Comparison of ENCODE assay signal across 22 mouse cellular contexts in the genomic region with DNA sequence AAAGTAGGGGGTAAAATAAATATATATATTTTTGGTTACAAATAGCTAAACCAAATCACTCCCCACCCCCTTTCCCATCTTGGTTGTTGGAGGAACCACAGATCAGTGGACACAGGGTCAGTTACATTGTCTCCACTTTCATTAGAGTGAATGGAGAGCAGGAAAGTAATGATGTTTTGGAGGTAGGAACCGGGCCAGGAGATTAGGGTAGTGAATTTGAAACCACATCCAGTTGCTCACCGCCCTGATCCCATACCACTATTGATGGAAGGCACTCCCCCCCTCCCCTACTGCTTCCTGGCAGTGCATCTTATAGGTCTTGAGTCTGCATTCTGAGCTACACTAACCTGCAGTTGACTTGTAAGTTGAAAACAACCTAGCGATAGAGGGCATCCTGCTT. TPM values are rescaled to one million over a fixed set of nuclear protein-coding genes. Genes with fewer than 3 reads are reported as not detected.
A peak's percentile ranks its signal among the peaks of the same experiment; 100 is the strongest.
DNase-seq lines count a peak whose midpoint lies in the region; ATAC-seq and TF ChIP-seq lines count a peak whose summit lies in the region.
"Had no signal": no experiment of that assay in that cellular context is flagged by ENCODE, and none has a peak within 500 bp of the region (broad histone marks: within the 10 kb centered on the region; RNA-seq: fewer than 3 reads in every experiment).

No protein-coding gene starts in this region.

- ATAC-seq in kidney, embryonic 14.5 days (ENCODE audit: low FRiP score, low TSS enrichment), result peak; percentile 75
- peak; percentile 60; the same call in 1 of the 2 replicates for ATAC-seq in kidney, embryonic 16.5 days (ENCODE audit: low FRiP score, low TSS enrichment)
- ATAC-seq: forebrain, embryonic 14.5 days; forebrain, embryonic 16.5 days had no signal

- H3K27me3 ChIP-seq in kidney, embryonic 14.5 days (ENCODE audit: control insufficient read depth, insufficient read depth, low read length), result no peaks in the 10 kb centered on the region
- H3K27me3 ChIP-seq in kidney, embryonic 16.5 days (ENCODE audit: insufficient read depth, low read length), result no peaks in the 10 kb centered on the region
- no peaks in the 10 kb centered on the region for H3K27me3 ChIP-seq in kidney, adult 2 months (replicated peaks; ENCODE audit: control insufficient read depth, insufficient read depth, low read length)
- H3K27me3 ChIP-seq: embryonic facial prominence, embryonic 13.5 days; embryonic facial prominence, embryonic 15.5 days; forebrain, embryonic 12.5 days had no signal

- H3K36me3 ChIP-seq in kidney, embryonic 14.5 days (ENCODE audit: control insufficient read depth, insufficient read depth, low read length), result no peaks in the 10 kb centered on the region
- H3K36me3 ChIP-seq in kidney, embryonic 16.5 days (ENCODE audit: insufficient read depth, low read length), result no peaks in the 10 kb centered on the region
- no peaks in the 10 kb centered on the region for H3K36me3 ChIP-seq in kidney, adult 2 months (ENCODE audit: control insufficient read depth, insufficient read depth, low read length)
- H3K36me3 ChIP-seq: embryonic facial prominence, embryonic 13.5 days; embryonic facial prominence, embryonic 15.5 days; forebrain, embryonic 10.5 days; forebrain, embryonic 12.5 days had no signal

- TF ChIP-seq POLR2A in kidney, adult 2 months (IDR thresholded peaks at IDR 0.05; ENCODE audit: low read depth, low read length), result no peak

- H3K4me2 ChIP-seq in kidney, embryonic 14.5 days (replicated peaks; ENCODE audit: low read depth, low read length), result no peak overlapping the region
- no peak overlapping the region for H3K4me2 ChIP-seq in kidney, embryonic 16.5 days (replicated peaks; ENCODE audit: low read depth, low read length)
- H3K4me2 ChIP-seq: embryonic facial prominence, embryonic 13.5 days; embryonic facial prominence, embryonic 15.5 days; forebrain, embryonic 12.5 days had no signal

- TF ChIP-seq CTCF in kidney, adult 2 months (conservative IDR thresholded peaks at IDR 0.05; ENCODE audit: insufficient read depth, insufficient read length, low read depth, low read length), result no peak

- whole genome bisulfite sequencing in kidney, embryonic 14.5 days, result 48% methylated on average over 3 of the region's 3 CpGs
- WGBS in kidney, embryonic 16.5 days, result 60% methylated on average over 3 of the region's 3 CpGs
- 60% methylated on average over 3 of the region's 3 CpGs for WGBS in kidney, adult 2 months

- no peak overlapping the region for H3K9ac ChIP-seq in kidney, embryonic 14.5 days (ENCODE audit: low read depth, low read length)
- no peak overlapping the region for H3K9ac ChIP-seq in kidney, embryonic 16.5 days (replicated peaks; ENCODE audit: low read length)
- H3K9ac ChIP-seq: embryonic facial prominence, embryonic 13.5 days; embryonic facial prominence, embryonic 15.5 days; forebrain, embryonic 12.5 days had no signal

- H3K27ac ChIP-seq in kidney, embryonic 14.5 days (ENCODE audit: low read depth, low read length), result no peak overlapping the region
- peak overlapping the region; percentile 19; the same call in 1 of the 2 replicates for H3K27ac ChIP-seq in kidney, embryonic 16.5 days (ENCODE audit: low read length)
- no peak overlapping the region for H3K27ac ChIP-seq in kidney, adult 2 months (ENCODE audit: insufficient read depth, low read depth, low read length)
- H3K27ac ChIP-seq: embryonic facial prominence, embryonic 13.5 days; embryonic facial prominence, embryonic 15.5 days; forebrain, embryonic 10.5 days; forebrain, embryonic 12.5 days had no signal

- 0 out of 2 replicates have a peak, but pooled peaks cover 4% of the 10 kb centered on the region for H3K4me1 ChIP-seq in kidney, embryonic 14.5 days (ENCODE audit: control insufficient read depth, insufficient read depth, low read length)
- H3K4me1 ChIP-seq in kidney, embryonic 16.5 days (ENCODE audit: insufficient read depth, low read length), result 0 out of 2 replicates have a peak, but pooled peaks cover 5% of the 10 kb centered on the region
- H3K4me1 ChIP-seq in kidney, adult 2 months (ENCODE audit: control insufficient read depth, insufficient read depth, low read length), result no peaks in the 10 kb centered on the region
- H3K4me1 ChIP-seq: embryonic facial prominence, embryonic 13.5 days; embryonic facial prominence, embryonic 15.5 days; forebrain, embryonic 12.5 days had no signal

- no peak overlapping the region for H3K4me3 ChIP-seq in kidney, embryonic 14.5 days (ENCODE audit: low read length)
- no peak overlapping the region for H3K4me3 ChIP-seq in kidney, embryonic 16.5 days (ENCODE audit: low read length)
- H3K4me3 ChIP-seq in kidney, adult 2 months (ENCODE audit: insufficient read depth, low read depth, low read length), result no peak overlapping the region
- H3K4me3 ChIP-seq: embryonic facial prominence, embryonic 13.5 days; embryonic facial prominence, embryonic 15.5 days; erythroblast, embryonic 14.5 days; forebrain, embryonic 10.5 days; forebrain, embryonic 12.5 days had no signal

- DNase-seq in kidney, adult 8-10 months, result no peak
- no peak for DNase-seq in kidney, adult 2 months
- DNase-seq: adrenal gland, adult 2 months; adrenal gland, postnatal 10 days; adrenal gland, postnatal 25 days; cerebellum, adult 11 months; cerebellum, adult 18-20 months; cerebellum, adult 8-10 months; cerebellum, adult 9-11 months; cerebellum, postnatal 14 days; cerebellum, postnatal 36 days; embryo, embryonic 11 days had no signal

- H3K9me3 ChIP-seq in kidney, embryonic 14.5 days (ENCODE audit: control insufficient read depth, low read length), result no peaks in the 10 kb centered on the region
- H3K9me3 ChIP-seq in kidney, embryonic 16.5 days (ENCODE audit: low read length), result no peaks in the 10 kb centered on the region
- H3K9me3 ChIP-seq: embryonic facial prominence, embryonic 13.5 days; embryonic facial prominence, embryonic 15.5 days; forebrain, embryonic 10.5 days; forebrain, embryonic 12.5 days had no signal

RNA-seq across cellular contexts. Expression of gene Shisa3, which starts 48.6 kb away (rescaled TPM):
- polyA plus RNA-seq in kidney, embryonic 14.5 days (2014; fragmentation: Nextera tagmentation; extraction: Ambion mirVana), result 110 and 145 TPM in 2 replicates
- 92.3 and 109 TPM in 2 replicates for polyA plus RNA-seq in kidney, embryonic 16.5 days (2015; fragmentation: Nextera tagmentation; extraction: Ambion mirVana)
- 11.4 and 12.4 TPM in 2 replicates for polyA plus RNA-seq in kidney, adult 2 months (2012; rRNA removed)
- polyA plus RNA-seq: C2C12; erythroblast, embryonic 14.5 days had no signal
